Mouse (Mus musculus): ENCODE measurements at regions not wholly inside any gene's neighbourhood (a gene's known extent, or its start where the extent isn't known, plus 50 kb on each side); places are given as distances from the start of the nearest gene placed in this dataset.

DNA sequence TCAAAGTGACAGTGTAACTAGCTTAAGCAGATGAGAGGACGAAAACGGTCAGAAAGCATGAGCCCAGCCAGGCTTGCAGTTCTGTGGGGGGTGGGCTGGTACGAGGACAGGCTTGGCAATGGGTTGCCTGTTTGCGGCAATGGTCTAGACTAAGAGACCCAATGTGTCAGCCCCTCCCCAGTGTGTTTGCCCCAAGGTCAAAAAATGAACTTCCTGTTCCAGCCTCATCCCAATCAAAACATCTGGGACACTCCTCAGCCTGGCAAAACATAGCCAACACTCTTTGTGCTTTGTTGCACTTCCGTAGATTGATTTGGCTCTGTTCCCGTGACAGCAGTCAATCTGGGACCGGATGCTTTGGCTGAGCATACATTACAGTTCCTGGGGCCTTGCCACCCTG is 132.7 kb upstream of the Ces5a start:
- TF ChIP-seq GATA1 (IDR thresholded peaks at IDR 0.05; ENCODE audit: borderline replicate concordance, low read length) (no peak), FLI1 (IDR thresholded peaks at IDR 0.05; ENCODE audit: low read length) (no peak)
